Mouse (Mus musculus): ENCODE results near the gene Pam.

The Pam gene

DNA sequence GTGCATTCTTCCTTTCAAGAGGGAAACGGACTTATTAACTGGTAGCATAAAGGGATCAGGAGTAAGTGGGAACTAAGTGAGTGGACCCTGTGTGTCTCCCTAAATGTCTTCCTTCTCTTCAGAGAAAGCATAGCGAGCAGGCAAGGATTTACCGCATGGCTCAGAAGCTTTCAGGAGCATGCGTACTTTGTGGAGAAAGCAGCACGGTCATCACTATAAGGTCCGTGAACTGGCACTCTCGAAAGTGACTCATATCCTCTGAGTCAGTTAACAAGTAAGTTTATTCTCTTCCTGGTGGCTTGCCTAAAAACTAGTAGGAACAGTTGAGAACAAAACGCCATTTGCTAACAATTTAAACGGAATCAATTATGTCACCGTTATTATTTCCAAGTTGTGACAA lies 184.6 kb downstream of the Pam start:
- peak; percentile 38; the same call in 1 of the 2 replicates for ATAC-seq (ENCODE audit: low TSS enrichment)

DNA sequence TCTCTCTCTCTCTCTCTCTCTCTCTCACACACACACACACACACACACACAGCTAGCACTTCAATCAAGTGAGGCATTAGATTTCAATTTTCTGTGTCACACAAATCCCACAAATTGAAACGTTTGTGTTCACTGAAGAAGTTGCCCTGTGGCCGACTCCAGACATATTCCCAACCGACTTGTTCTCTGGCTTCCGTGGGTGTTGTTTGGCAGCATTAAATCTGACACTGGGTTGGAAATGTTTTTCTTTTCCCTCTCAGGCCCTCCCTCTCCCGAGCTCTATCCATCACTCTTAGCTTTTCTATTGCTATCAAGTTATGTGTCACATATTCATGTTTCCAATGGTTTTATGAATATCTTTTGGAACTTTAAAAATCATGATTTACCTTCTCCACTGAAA lies 185.9 kb downstream of the Pam start:
- ATAC-seq (ENCODE audit: low TSS enrichment) = no peak

DNA sequence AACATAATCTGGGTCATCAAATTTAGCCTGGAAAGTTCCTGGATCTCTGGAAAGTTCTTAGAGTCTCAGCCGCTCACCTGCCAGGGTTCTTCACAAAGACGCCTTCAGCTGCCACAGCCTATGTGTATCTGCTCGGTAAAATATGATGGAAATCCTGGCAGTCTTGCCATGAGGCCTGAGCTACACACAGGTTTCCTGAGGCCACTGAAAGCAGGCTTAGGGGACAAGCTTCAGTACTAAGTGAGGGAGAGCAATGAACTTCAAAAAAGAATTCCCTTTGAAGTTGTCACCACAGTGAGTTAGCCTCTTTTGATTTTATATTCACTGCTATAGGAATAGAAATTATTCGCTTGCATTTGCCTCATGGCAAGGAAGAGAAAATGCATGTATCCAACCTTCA lies 186.7 kb downstream of the Pam start:
- no peak for ATAC-seq (ENCODE audit: low TSS enrichment)

DNA sequence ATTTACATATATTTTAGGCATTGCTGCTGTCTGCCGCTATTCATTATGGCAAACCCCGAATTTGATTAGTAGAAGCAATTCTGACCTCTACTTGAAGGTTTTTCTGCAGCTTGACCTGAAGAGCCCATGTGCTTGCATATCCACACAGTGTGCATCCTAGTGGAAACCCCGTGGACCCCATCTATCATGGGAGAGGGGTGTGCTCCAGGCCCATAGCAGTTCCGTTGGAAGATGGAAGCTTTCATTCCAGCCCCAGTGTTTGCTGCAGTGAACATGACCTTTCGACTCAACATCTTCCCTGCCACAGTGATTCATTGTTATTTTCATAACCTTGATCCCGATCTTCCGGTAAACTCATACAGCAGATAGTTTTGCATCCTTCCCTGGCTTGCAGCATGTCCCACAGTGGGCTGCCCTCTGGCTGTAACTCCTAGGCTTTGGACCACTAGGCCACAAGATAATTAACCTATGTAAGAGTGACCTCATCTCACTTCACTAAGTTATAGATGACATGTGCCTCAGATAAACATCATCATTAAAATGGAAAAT lies 191.5 kb downstream of the Pam start:
- no peak for ATAC-seq (ENCODE audit: low TSS enrichment)

DNA sequence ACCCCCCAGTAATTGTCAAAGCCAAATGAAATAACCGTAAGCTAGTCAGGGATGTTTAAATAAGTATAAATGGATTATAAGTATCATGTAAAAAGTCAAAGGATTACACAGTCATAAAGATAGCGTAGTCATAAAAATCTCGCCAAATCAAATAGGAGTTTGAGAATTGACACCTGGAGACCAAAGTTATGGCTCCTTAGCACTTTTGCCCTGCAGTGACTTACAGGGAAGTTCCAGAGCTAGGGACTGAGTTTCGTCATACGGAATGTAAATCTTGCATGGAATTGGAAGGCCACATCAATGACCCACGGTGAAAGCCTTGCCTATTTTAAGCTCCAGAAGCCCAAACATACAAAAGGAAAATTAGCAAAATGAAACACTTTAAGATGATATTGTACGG lies 192.6 kb downstream of the Pam start:
- no peak for ATAC-seq (ENCODE audit: low TSS enrichment)

DNA sequence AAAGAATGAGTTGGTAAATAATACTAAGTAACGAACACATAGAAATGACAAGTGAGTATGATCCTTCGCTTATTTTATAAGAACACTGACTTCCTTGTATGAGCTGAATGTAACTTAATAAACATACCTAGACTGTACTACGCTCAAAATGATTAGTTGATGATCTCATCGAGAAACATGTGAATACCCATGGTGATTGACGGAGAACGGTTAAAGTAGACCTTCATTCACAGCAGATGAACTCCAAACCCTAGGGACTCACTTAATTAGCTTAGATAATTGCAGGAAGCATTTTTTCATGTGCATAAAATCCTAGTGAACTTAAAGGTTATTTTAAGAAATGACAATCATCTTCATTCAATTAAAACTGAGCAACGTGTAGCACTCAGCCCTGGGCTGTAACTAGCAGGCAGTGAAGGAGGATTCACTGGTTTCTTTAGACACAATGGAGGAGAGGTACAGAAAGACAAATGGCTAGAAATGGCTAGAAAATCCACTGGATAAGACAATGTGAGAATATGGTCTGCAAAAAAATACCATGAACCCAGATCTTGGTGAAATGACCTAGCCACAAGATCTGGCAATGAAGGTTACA lies 194.8 kb downstream of the Pam start:
- ATAC-seq (ENCODE audit: low TSS enrichment) = no peak

DNA sequence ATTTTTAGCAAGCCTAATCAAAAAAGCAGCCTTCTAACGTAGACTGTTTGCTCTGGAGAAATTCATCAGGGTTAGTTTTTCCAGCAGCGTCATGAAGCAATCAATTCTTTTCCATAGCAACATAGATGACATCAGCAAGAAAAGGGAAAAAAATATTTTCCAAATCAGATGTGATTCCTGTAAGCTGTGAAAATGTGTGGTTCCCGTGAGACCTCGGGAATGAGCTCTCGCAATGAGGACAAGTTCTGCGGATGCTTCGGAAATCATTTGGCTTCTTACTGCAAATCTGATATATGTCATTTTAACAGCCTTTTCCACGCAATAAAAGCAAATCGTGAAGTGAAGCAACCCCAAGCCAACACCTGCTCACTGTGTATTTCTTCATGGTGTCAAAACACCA lies 207.9 kb downstream of the Pam start:
- peak; percentile 70 for ATAC-seq (ENCODE audit: low TSS enrichment)

DNA sequence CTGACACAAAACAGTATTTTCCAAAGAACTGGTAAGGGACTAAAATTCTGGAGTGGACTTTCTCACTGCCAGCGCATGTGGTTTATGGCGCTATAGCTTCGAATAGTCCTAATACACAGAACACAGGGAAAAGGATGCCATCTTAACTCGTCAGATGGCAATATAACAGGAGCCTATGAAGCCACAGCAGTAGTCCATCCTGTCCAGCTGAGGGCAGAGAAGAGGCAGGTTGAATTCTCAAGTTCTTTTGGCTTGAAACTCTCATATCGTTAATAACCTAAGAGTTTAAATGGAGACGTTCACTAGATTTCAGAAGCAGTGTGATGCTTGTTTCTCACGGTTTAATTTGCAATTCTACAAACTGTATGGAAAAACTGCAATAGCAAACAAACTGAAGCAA lies 211.9 kb downstream of the Pam start:
- no peak for ATAC-seq (ENCODE audit: low TSS enrichment)

DNA sequence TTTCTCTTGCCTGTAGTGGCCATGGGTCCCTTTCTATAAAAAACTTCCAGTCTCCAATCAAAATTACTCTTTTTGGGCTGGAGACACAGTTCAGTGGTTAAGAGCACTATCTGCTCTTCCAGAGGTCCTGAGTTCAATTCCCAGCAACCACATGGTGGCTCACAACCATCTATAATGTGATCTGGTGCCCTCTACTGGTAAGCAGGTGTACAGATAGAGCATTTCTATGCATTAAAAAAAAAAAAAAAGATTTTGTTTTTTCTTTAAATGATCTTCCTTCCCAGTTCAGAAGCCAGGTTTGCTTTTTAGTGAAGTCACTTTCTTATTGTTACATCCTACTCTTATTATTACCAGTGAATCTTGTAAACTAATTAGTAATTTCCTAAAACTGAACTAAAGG lies 218.4 kb downstream of the Pam start:
- ATAC-seq (ENCODE audit: low TSS enrichment) = no peak

DNA sequence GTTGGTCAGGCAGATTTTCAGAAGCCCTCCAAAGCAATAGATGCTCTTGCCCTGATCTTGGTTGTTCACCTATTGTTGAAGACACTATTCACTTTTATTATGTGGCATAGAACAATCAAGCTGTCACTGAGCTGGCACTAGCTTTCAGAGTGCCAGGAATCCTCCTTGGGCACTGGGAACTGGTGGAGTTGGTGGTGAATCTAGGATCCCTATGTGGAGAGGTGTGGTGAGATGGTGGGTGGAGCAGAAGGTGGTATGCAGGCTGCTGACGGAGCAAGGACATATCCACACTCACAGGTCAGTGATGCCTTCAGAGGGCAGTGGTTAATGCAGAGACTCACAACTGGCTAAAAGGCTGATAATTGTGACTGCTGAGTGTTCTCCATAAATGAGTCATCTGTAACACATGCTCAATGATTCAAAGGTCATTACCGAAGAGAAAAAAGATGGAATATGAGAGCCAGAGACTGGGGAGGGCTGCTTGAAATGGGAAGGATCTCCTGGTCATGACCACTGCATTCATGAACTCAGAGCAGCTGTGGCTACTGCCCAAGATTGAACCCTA lies 221.9 kb downstream of the Pam start:
- ATAC-seq (ENCODE audit: low TSS enrichment) = peak; percentile 60; the same call in 1 of the 2 replicates

DNA sequence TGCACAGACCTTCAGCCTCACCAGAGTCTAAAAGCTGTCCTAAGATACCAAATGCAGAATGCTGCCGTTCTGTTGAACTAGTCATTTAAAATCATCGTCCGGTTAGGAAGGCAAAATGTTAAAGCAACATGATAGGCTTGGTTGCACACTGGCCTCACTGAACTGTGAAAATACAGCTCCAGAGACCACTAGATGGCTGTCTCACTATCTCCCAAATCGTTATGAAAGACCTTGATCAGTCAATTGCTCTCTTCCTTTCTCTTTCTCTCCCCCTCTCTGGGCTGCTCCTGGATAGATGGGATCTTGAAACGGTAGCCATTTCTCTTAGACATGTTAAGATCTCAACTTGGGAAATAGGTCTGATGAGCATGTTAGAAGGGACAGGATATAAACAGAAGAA lies 223.0 kb downstream of the Pam start:
- peak; percentile 95 for ATAC-seq (ENCODE audit: low TSS enrichment)

DNA sequence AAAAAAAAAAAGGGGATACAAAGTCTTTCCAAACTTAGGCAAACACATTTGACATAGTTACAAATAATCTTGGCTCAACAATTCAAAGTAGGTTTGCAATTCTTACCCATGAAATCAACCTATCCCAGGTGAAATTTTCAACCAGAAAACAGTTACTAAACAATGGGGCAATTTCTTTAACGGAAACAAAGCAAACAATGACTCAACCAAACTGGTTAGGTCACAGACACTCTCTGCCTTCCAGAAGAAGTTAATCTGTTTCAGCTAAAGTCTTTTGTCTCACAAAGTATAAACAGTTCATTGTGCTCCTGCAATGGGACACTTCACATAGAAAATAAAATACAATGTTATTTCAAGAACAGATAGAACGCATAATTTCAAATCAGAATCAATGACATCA lies 223.4 kb downstream of the Pam start:
- peak; percentile 9; the same call in 1 of the 2 replicates for ATAC-seq (ENCODE audit: low TSS enrichment)

DNA sequence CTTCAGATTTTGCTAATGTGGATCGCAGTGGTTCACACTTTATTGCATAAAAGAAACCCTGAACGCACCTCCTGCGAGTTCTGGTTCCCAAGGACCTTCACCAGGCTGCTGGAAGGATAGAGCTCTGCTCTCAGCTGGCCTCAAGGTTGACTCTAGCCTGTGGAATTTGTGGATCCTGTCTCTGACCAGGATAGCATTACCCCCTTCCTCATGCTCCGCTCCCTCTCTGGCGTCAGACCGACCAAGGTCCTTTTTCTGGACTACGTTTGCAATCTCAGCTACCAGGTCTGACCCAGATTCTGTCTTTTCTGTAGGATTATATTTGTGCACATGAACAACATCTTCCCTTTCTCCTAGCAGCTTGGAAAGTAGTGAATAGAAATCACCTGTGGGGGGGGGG lies 231.3 kb downstream of the Pam start:
- peak; percentile 58 for ATAC-seq (ENCODE audit: low TSS enrichment)

DNA sequence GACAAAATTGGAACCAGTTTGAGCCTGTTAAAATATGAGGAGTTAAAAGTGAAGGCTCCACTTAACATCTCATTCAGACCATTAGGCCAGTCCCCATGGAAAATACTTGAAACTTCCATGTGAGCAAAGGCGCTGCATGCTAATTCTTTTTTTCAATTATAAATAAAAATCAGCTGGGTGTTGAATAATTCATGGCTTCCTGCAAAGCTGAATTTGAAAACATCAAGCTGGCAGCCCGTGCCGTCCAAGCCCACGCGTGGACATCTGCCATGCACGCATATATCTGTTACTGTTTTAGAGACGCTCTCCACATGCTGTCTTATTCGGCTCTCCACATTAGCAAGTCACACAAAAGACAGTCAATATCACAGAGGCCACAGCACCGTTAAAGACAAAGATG lies 232.3 kb downstream of the Pam start:
- peak; percentile 90 for ATAC-seq (ENCODE audit: low TSS enrichment)

DNA sequence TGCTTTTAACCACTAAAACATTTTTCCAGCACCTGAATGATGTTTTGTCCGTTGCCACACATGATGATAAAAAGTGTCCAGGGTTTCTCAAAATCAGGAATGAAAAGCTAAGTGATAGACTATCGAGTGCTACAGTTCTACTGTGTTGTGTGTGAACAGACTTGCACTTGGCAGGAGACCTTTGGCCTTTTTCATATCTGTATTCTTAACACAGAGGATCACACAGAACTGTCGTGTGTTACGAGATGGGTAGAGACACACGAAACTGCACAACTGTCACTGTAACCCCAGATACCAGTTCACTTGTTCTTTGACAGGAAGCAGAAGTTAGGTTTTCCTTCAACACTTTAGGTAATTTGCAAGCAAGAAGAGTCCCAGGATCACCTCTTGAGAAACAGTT lies 232.7 kb downstream of the Pam start:
- ATAC-seq (ENCODE audit: low TSS enrichment) = no peak

DNA sequence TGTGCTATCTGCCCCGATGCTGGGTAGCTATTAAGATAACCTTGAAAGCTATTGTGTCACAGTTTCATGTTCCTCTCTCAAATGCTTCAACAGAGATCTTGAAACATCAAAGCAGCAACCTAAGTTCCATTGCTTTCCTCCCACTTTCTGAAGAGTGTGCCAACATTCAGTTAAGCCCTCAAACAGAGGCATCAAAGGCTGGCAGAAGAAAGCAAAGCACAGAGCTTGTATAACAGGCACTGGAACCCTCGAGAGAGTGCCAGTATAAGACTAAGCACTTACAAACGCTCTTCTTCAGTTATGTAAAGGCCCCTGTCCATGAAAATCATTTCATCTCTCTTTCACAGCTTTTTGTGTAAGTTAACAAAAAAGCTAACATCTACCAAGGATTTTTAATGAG lies 241.2 kb downstream of the Pam start:
- peak; percentile 95 for ATAC-seq (ENCODE audit: low TSS enrichment)

DNA sequence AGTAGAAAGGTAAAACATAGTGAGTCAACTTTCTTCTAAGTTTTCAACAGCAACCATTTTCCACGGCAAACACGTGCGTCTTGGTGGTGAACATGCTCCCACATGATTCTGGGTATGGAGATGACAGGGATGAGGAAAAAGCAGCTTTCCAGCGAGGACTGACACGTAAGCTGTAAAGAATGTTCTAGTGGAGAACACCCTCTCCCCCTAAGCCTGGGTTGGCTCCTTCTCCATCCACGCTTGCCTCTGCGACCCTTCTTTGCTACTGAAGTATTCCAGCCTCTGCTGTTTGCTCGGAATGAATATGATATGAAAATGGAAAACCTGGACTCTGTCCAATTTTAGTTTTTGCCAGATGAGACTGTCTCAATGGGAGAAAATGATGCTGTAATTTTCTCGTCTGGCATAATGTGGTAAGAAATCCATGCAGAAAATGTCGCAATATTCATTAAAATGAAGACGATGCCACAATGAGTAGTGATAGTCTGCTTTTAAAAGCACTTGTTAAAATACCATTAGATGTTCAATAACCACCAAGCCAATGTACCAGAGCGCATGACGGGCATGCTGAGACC lies 243.8 kb downstream of the Pam start:
- ATAC-seq (ENCODE audit: low TSS enrichment) = no peak

DNA sequence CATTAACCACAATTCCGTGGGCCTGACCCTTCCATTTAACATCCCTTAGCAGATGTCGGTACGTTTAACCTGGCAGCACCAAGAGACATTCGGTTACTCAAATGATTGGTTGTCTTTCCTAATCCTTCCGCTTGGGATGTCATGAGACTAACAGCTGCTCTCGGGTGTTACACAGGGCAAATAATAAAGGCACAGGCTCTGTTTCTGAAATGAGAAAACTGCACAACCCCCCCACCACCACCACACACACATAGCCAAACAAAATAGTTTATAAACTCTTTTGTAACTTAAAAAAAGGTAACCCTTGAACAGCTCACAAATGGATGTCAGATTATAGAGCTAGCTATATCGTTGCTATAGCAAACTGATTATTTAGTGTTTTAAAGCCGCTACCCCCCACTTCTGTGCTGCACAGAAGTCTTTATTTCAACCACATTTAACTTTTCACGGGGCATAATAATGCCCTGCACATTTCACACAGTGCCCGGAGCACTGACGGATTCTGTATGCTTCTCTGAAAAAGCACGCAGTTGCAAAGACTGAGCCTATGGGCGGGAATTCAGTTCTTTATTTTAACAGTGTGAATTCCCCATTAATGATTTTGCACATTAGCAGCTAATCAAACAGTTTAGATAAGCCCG lies 246.7 kb downstream of the Pam start:
- ATAC-seq (ENCODE audit: low TSS enrichment) = no peak

DNA sequence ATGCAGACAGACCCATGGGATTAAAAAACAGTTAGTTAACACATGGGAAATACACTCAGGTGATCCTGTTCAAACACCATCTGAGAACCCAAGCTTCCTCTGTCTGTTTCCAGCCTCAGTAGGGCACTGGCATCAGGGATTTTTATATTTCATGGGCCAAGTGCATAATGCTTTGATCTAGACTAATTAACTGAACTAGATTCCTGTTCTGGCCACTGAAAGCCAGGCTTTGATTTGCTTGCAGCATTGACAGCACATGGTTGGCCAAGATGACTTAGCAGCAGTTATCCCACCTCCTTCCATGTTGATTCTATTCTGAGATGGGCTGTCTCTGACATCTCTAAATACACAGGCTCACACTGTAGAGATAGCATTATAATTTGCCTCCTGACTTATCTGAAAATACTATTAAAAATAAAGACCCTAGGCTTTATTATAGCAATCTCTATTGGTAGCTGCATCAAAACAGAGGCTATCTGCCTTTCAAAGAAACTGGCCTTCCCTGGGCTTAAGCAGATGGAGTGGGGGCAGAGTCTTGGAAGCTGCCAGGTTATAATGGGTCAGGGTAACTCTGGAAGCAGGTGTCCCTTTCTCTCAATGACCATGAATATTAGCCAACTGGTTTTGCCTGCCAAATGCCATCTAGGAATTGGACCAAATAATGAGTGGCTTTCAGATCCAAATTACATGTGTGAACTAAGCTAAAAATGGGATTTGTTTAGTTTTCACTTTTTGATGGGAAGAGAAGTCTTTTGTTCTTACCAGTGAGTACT lies 252.0 kb downstream of the Pam start:
- no peak for ATAC-seq (ENCODE audit: low TSS enrichment)

DNA sequence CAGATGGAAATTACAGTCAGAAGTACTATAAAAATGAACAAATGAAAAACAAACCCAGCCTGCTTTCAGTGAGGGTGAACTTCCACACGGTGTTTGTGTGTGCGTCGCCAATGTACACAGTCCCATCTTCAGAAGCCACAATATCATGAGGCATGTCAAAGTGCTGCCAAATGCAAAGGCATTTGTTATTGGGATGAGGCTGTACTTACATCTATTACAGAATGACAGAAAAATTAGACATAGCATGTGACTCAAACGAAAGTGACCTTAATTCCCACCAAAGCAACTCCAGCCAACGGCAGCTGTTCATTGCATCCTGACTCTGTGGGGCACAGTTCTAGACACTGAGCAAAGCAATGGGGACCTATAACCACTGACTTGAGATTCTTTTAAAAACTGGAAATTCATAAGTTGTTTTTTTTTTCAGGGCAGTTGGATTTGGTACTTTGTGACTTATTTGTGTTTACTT lies 261.1 kb downstream of the Pam start:
- ATAC-seq (ENCODE audit: low TSS enrichment) = no peak

DNA sequence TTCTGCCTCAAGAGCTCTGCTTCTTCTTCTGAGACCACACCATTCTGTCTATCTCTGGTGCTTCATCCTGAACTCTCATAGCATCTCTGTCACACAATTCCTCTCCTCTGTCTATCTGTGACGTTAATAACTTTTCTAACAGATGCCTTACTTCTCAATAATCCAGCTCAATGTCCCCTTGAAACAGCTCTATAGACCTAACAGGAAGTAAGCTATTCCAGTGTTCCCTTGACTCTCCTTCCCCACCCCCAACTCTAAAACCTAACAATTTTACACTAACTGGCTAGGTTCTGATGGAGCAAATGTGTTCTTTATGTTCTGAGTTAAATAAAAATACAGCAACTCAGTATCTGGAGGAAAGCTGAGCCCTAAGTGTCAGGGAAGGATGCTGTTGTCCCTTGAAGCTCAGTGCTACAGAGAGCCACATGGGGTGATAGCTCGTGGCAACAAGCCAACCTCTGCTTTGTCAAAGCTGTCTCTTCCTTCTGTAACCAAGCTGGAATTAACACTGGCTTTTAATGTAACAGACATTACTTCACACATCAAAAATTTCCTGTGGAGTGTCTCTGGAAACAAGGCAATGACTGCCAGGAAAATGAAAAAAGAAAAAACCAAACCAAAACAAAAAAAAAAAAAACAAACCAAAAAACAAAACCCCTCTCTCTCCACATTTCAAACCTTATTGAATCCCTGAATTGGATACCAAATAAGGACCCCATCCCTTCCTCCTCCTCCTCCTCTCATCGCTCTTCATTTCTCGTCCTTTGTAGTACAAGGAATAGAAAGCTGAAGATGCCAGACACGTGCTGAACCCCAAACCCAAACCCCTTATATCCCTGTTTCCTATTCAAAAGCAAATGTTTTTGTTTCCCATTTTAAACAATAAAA lies 261.7 kb downstream of the Pam start:
- peak; percentile 71 for ATAC-seq (ENCODE audit: low TSS enrichment)

Measured in frontal cortex, adult (tissue).